Mouse (Mus musculus) heart, adult 2 months (tissue): ENCODE data around the gene Ms4a7.

ENCODE experiments used
- CTCF ChIP-seq: fragments of 200-600 bp; IDR thresholded peaks from 2 replicates; pipeline ENCODE4 v1.8.1; 2022; ENCODE audit warnings: antibody characterized with exemption, mild to moderate bottlenecking, moderate library complexity
- POLR2A ChIP-seq: fragments of 200-500 bp; IDR thresholded peaks from 2 replicates; pipeline ENCODE4 v1.6.1; 2011; ENCODE audit warnings: mild to moderate bottlenecking, low read depth, low read length, control low read depth; ENCODE audit not compliant: insufficient read depth

DNA sequence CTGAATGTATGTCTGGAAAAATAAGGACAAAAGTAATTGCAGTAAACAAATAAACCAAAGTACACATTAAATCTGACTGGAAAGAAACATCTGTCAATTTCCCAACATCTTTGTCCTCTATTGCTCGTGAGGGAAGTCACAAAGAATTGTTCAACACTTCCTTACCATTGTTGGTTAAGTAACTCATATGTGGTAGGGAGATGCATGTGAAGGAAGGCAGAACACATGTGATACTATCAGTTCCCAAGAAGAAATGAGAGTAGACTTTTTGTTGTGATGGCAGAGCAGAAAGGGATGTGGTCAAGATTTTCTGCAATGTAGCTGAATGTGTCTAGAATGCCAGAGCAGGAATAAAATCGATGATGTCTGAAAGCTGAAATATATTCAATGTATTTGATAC is 40.5 kb upstream of the Ms4a7 start:
- TF ChIP-seq CTCF: no peak
- TF ChIP-seq POLR2A: no peak
